Mouse (Mus musculus) brain, embryonic 14.5 days (tissue): ENCODE measurements around the gene Sftpa1.

Experiments used
- CTCF ChIP-seq: fragments of 200-500 bp; IDR thresholded peaks from 2 replicates; pipeline ENCODE4 v1.5.1; 2012; ENCODE audit warnings: inconsistent platforms, mild to moderate bottlenecking, moderate library complexity, borderline replicate concordance; ENCODE audit not compliant: insufficient read depth, insufficient read length; ENCODE audit errors: extremely low read depth
- POLR2A ChIP-seq: fragments of 200-500 bp; IDR thresholded peaks from 2 replicates; pipeline ENCODE4 v1.6.1; 2012; ENCODE audit warnings: mild to moderate bottlenecking, inconsistent platforms, borderline replicate concordance; ENCODE audit not compliant: poor library complexity, insufficient read depth, insufficient read length, severe bottlenecking; ENCODE audit errors: extremely low read depth

DNA sequence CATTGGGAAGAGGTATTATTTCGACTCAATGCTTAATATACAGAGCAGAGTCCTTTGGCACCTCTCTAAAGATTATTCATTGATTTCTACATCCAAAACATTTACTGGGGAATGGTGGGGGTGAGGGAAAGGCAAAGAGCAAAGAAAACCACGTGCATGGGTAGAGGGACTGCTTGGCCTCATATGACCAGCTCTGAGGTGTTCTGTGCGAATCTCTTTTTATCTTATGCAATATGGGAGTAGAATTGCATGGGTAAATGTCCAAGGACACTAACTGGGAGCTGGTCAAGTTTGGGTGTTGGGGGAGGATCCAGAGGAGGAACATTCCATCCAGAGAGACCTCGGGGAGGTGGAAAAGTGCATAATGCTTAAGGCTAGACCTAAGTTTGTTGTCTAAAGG is 18.6 kb upstream of the Sftpa1 start:
- TF ChIP-seq CTCF (no peak), POLR2A (no peak)
